Mouse (Mus musculus) kidney, postnatal 10 days (tissue): ENCODE measurements around the gene Gm5142.
A peak's percentile ranks its signal among the peaks of the same experiment; 100 is the strongest.

Experiments used
- DNase-seq: peaks from one replicate; pipeline ENCODE4 v3.0.0; 2021; ENCODE audit warnings: mixed read lengths

Gm5142 gene

DNA sequence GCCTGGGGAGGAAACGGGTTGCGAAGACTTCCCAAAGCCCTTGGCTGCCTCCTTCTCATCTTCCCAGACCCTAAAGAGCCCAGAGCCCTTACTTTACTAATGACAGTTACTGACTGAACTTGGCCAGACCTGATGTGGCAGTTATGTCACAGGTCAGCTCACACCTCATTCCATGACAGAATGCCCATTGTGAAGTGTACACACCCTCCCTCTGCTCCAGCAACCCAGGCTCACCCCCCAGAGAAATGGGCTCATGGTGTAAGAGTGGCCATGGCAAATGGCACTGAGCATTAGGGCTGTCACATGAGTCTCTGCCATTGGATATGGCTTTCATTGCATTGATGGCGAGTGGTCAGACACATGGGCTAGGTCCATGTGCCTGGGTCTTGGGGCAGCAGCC is at the start of gene Gm5142:
Gm5142 (minus strand) TSS at position 101 of the 400 bp plus-strand sequence.
- no peak for DNase-seq

DNA sequence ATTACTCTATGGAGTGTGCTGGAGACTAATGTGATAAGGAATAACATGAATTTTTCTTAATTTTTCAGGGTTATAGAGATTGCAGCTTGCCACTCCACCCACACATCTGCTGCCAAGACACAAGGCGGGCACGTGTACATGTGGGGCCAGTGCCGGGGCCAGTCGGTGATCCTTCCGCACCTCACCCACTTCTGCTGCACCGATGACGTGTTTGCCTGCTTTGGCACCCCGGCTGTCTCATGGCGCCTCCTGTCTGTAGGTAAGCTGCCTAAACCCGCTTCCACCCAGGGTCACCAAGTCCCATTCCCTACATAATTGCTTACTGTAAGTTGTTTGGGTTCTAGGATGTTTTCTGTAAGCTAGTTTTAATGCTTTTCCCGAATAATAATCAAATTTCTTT is 47.7 kb upstream of the Gm5142 start:
- DNase-seq = no peak

DNA sequence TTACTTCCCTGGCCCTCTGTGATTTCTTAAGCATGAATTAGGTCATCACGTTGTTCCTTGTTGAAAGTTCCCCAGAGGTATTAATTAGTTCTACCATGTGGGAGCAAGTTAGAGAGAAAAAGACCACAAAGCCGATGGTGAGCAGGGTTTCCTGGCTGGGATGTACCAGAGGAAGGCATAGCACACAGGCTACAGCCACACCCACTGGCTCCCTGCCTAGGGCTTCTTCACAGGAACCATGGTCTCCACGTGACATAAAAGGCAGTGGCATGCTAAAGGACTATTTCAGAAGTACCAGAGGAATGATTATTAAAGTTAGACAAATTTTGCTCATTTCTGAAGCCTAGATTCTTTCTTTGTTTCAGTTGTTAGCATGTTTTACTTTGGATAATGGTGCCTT is 40.7 kb upstream of the Gm5142 start:
- peak; percentile 34 for DNase-seq

DNA sequence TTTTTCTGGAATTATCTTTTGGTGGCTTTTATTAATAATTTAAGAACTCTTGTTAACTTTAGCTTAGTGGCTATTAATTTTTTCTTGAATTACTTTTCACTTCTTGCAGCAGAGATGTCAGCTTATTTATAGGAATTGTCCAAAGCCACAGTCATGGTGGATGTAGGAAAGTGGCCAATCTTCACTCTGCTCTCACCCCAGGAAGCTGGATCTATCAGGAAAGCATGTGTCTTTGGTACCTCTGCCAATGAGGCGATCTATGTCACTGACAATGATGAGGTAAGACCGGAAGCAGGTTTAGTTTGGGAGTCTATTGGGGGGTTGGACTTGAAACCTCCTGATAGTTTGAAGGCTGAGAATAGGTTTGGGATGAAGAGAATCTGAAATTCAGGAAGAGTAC is 31.3 kb upstream of the Gm5142 start:
- DNase-seq = no peak

DNA sequence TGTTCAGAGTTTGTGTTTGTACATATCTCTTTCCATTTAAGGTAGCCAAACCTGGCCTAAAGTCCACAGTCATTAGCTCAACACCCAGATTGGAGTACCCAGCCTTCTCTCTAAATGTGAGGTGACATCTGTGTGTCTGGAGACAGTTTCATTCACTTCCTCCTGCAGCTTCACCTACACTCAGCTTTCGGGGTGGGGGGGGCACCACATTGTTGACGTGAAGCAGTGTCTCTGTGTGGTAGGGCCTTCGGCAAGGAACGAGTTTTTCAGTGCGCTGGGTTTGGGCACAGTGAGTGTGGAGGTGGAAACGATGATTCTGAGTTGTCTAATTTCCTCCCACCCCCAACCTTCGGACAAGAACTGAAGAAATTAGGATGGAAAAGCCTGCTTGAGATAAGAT is 30.5 kb upstream of the Gm5142 start:
- no peak for DNase-seq

DNA sequence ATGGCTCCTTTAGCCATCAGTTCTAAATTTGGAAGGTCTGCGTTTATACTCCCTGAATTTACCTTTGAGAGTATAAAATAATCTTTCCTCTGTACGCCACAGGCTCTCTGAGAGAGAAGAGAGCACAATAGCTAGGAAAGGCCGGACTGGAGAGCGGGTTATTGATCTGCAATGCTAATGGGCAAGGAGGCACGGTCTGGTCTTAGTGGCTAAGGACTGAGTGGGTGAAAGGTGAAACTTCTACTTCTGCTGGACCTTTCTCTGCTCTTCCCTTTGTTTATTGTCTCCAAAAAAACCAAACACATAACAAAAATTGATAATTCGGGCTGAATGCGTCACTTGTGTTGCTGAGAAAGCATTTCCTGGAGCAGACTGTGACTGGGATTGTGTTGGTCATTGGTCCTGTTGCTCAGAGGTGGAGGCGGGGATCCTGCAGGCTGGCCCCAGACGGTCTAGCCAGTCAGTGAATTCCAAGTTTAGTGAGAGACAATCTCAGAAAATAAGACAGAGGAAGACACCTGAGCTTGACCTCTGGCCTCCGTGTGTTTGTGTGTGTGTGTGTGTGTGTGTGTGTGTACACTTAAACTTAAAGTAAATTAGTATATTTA is 27.5 kb upstream of the Gm5142 start:
- DNase-seq = no peak

DNA sequence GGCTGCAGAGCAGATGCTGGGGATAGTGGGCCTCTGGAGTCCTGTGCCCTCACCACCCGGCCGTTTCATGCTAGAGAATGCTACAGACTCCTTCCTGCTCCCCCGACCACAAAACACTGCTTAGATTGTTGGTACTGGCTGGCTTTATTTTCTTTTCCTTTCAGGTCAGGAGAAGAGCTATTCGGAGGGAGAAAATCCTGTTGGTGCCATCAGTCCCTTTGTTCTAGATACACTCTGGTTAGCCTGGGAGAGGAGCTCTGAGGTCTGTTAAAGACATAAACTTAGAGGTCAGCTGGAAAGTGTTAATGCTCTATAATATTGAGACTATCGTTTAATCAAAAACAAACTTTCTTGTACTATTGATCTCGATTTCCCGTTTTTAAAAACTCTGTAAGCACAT is 26.9 kb upstream of the Gm5142 start:
- no peak for DNase-seq

DNA sequence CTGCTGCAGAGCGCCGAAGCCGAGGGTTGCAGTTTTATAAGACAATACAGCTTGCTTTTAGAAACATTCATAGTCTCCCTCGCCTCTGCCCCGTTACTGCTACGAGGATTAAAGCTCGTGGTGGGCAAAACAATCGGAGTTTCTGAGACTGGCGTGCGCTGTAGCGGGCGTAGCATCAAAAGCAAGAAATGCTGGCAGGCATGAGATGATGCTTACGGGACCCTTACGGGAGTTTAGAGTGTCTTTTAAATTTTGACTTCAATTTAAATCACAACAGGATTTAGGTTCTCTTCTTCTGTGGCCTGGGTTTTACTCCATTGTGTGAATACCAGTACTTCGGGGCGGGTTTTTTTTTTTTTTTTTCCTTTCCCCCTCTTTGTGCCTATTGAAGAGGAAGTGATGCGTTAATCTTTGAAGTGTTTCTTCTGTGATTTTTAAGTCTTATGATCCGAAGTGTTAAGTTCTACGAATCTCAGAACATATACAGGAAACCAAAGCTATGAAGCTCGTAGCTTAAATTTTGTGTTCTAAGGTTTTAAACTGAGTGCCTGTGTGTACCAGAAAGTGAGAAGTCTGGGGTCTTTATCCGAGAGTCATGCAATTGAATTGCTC is 23.2 kb upstream of the Gm5142 start:
- DNase-seq = no peak

DNA sequence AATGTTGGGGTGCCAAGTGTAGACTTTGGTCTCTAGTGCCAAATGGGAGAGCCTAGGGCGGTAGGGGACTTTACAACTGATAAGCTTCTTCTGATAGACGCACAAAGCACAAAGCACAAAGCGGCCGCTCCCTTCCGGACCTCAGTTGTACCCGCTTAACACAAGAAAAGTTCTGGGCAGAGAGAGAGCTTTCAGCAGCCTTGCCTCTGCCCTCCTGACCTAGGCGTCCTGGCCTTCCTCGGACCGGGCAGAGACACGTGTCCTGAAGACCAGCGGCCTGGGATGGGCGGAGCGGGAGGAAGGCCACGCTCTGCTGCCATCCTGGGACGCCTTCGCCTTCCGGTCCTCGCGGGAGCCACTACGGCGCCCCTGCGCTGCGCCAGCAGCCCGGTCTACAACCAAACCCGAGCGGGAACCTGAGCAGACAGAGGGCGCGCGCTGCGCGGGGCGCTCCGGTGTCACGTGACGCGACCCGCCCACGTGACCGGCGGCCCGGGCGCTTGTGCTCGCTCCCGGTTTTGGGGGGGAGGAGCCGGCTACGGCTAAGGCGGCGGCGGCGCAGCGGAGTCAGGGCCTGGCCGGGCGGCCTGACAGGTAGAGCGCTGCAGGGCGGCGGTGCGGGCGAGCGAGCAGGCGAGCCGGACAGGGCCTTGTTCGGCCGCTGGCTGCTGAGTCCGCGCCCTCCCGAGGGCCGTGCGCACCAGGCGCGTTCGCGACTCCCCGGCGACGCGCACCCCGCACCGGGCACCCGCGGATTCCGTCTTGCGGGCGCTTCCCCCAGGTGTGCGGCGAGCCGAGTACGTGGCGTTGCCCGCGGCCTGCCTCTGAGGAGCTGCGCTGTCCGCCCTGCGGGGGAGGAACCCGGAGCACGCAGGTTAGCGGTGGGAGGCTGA is 22.4 kb upstream of the Gm5142 start, which contains the start of gene Rcbtb1:
Rcbtb1 (plus strand) TSS at position 499 of the 893 bp plus-strand sequence.
- DNase-seq = peak; percentile 95

DNA sequence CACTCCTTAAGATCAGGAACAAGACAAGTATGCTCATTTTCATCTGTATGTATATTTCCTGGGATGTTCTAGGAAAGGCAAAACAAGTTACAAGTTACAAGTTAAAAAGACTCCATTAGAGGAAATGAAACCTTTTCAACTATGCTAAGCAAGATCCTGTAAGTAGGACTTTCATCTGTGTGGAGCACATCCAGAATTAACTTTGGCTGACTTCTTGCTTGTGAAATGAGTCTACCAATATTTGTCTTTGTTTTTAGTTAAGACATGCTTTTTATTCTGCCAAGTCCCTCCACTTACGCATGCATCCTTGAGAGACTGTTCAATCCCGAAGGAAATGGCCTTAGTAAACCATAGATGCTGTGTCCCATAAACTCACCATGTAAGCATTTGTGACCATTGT is 7.6 kb upstream of the Gm5142 start:
- DNase-seq = no peak

DNA sequence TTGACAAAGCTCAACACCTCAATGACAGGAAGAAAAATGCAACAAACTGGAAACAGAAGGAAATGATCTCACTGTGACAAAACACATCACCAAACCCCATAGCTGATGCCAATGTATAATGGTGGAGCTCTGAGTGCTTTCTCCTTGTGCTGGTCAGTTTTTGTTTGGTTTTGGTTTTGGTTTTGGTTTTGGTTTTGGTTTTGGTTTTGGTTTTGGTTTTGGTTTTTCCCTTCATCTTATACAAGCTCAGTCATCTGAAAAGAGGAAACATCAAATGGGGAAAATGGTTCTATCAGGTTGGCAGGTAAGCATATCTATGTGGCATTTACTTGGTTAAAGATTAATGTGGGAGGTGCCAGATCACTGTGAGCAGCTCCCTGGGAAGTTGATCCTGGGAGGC is 7.0 kb upstream of the Gm5142 start:
- no peak for DNase-seq

DNA sequence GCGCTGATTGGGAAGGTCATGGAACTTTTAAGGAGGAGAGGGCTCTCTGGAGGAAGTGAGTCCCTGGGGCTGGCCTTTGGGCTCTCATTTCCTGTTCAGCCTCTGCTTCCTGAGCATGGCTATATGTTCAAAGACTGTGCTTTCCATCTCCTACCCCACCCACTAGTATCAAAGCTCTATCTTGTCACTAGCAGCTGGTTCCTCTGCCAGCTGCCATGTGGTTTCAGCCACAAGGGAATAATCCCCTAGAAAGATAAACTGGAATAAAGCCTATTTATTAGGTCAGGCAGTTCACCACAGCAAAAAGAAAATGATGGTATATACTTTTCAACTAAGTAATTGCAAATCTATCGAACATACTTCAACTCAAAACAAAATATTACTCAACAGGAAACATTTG is 4.2 kb upstream of the Gm5142 start:
- DNase-seq = no peak

DNA sequence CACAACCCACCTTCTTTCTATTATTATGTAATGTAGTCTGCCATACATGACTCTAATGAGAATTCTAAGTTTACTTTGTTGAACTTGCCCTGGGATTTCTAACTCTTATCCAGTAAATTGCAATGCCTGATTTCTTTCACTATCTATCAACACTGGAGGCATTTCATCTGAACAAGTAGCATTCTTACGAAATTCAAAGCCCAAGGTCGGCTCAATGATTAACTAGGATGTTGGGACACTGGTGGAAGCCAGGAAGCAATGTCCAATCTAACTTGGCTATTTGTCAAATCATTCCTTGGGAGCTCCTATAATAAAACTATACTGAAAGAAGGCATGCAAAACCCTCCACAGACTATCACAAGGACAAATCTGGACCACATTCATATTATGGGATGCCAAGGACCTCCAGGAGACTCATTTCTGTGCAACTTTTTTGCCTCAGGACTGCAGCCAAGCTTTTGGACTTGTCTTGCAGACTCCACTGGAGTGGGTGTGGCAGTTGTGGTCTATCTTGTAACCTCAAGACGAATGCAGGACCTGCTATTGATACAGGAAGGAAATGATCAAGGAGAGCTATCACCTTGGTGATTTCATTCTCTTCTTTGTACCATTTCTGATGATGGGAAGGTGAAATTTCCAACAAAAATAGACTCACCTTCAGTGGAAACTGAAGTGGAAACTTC is 21.4 kb downstream of the Gm5142 start:
- DNase-seq = peak; percentile 43

DNA sequence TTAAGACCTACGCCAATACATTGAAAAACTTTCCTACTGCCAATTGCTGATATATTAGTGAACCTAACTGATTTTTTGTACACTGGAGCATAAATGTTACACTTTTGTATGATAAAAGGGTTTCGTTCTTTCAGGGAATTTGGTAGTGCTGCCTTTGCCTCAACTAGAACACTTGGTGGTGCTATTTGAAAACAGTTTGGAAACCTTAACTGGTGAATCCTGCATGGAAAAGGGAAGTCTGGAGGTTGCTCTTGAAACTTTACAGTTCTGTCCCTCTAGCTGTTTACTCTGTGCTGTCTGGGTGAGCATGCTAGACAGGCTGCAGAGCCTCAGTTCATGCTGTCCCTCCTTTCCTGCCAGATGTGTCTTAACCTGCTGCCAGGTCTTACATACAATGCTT is 23.0 kb downstream of the Gm5142 start:
- no peak for DNase-seq

DNA sequence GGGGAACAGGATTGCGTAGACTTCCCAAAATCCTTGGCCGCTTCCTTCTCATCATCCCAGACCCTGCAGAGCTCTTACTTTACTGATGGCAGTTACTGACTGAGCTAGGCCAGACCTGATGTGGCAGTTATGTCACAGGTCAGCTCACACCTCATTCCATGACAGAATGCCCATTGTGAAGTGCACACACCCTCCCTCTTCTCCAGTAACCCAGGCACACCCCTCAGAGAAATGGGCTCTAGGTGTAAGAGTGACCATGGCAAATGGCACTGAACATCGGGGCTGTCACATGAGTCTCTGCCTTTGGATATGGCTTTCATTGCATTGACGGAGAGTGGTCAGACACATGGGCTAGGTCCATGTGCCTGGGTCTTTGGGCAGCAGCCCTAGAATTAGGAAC is 35.8 kb downstream of the Gm5142 start, which contains the start of gene 1700129C05Rik:
1700129C05Rik (minus strand) TSS at position 101 of the 400 bp plus-strand sequence.
- no peak for DNase-seq

DNA sequence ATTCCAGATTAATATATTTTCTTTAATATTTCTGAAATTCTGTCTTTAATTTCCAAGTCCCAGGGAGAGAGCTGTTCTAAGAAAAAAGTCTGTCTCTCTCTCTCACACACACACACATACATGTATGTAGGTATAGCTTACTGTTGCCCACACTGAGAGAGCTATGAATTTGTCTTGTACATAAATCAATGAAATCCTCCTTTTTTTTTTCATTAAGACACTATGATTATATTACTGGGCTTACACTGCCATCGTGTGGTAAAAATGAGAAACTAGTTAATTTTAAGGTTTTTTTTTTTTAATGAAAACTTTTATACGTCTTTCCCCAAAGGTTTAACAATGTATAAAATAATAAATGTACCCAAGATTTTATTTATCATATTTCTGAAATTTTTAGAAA is 64.3 kb downstream of the Gm5142 start:
- no peak for DNase-seq
